Mouse (Mus musculus) heart, embryonic 13.5 days (tissue): ENCODE measurements around the gene Ddx52. TPM values are rescaled to one million over a fixed set of nuclear protein-coding genes. Genes with fewer than 3 reads are reported as not detected.

Source experiments
- ATAC-seq: fragments of 200-750 bp; cut with Nextera tagmentation; 2 replicates; pipeline ENCODE4 v1.8.0; 2017; ENCODE audit warnings: moderate TSS enrichment; ENCODE audit not compliant: insufficient number of reproducible peaks, low FRiP score, low TSS enrichment; ENCODE audit errors: extremely low read depth
- H3K27ac ChIP-seq: fragments of 300-500 bp; sonication (generic); replicated peaks from 2 replicates; pipeline ENCODE4 v1.5.1; 2015; ENCODE audit warnings: moderate library complexity, mild to moderate bottlenecking, inconsistent platforms
- H3K27me3 ChIP-seq: fragments of 300-500 bp; sonication (generic); replicated peaks from 2 replicates; pipeline ENCODE4 v1.6.1; 2015; ENCODE audit warnings: mild to moderate bottlenecking, inconsistent platforms
- H3K36me3 ChIP-seq: fragments of 300-500 bp; sonication (generic); 2 replicates; pipeline ENCODE4 v1.6.1; 2015; ENCODE audit warnings: mild to moderate bottlenecking, inconsistent platforms
- H3K4me1 ChIP-seq: fragments of 300-500 bp; sonication (generic); 2 replicates; pipeline ENCODE4 v1.6.1; 2015; ENCODE audit warnings: inconsistent platforms
- H3K4me2 ChIP-seq: fragments of 300-500 bp; sonication (generic); 2 replicates; pipeline ENCODE4 v1.6.1; 2015; ENCODE audit warnings: inconsistent platforms, mild to moderate bottlenecking, moderate library complexity
- H3K4me3 ChIP-seq: fragments of 300-500 bp; sonication (generic); 2 replicates; pipeline ENCODE4 v1.5.1; 2015; ENCODE audit warnings: moderate library complexity, mild to moderate bottlenecking, inconsistent platforms
- H3K9ac ChIP-seq: fragments of 300-500 bp; sonication (generic); 2 replicates; pipeline ENCODE4 v1.6.1; 2015; ENCODE audit warnings: inconsistent platforms, mild to moderate bottlenecking, moderate library complexity
- H3K9me3 ChIP-seq: fragments of 300-500 bp; sonication (generic); 2 replicates; pipeline ENCODE4 v1.6.1; 2016; ENCODE audit warnings: inconsistent platforms
- WGBS: fragments of 180-500 bp; shearing (Covaris S2); methylation state at CpG from one replicate; pipeline ENCODE4 v1.1.7; 2015; ENCODE audit warnings: mixed read lengths; 5-methylcytosine and 5-hydroxymethylcytosine counted together
- polyA plus RNA-seq: library from polyadenylated mRNA; unstranded; fragments of >200 nt; fragmentation: Nextera tagmentation; extraction: Ambion mirVana; gene quantifications from 2 replicates; pipeline ENCODE4 v1.2.1, GENCODE M21; 2015

Gene Ddx52
- polyA plus RNA-seq, result 19.2 and 20.6 TPM in 2 replicates

GRCm38 (mm10) chr11:83941950-83942840 is at the start of gene Ddx52:
Ddx52 (plus strand) TSS chr11:83942062.
- Histone ChIP-seq H3K36me3 (peaks cover 40% of the 10 kb centered on the region), H3K9me3 (no peaks in the 10 kb centered on the region), H3K9ac (peak within 1 kb of the TSS; percentile 91), H3K4me1 (peaks cover 9% of the 10 kb centered on the region), H3K27me3 (peaks cover 36% of the 10 kb centered on the region), H3K27ac (peak within 1 kb of the TSS; percentile 66), H3K4me3 (peak within 1 kb of the TSS; percentile 81), H3K4me2 (peak within 1 kb of the TSS; percentile 75)
- WGBS, result 1% methylated on average over 49 of the region's 49 CpGs
- peak; percentile 83 for ATAC-seq

GRCm38 (mm10) chr11:83893325-83893724 is 48.5 kb upstream of the Ddx52 start:
- no peaks in the 10 kb centered on the region for H3K4me1 ChIP-seq
- ATAC-seq, result no peak
- no peak overlapping the region for H3K4me3 ChIP-seq
- H3K27me3 ChIP-seq, result peaks cover 3% of the 10 kb centered on the region
- no peak overlapping the region for H3K9ac ChIP-seq
- H3K4me2 ChIP-seq, result no peak overlapping the region
- 64% methylated on average over 9 of the region's 9 CpGs for WGBS
- no peaks in the 10 kb centered on the region for H3K9me3 ChIP-seq
- no peaks in the 10 kb centered on the region for H3K36me3 ChIP-seq
- H3K27ac ChIP-seq, result no peak overlapping the region

GRCm38 (mm10) chr11:83896430-83897410 is 45.1 kb upstream of the Ddx52 start:
- Histone ChIP-seq H3K4me1 (no peaks in the 10 kb centered on the region), H3K9ac (no peak overlapping the region), H3K27ac (no peak overlapping the region), H3K4me3 (no peak overlapping the region), H3K36me3 (no peaks in the 10 kb centered on the region), H3K9me3 (no peaks in the 10 kb centered on the region), H3K27me3 (peaks cover 8% of the 10 kb centered on the region; the same call in 1 of the 2 replicates), H3K4me2 (no peak overlapping the region)
- ATAC-seq, result no peak
- 73% methylated on average over 16 of the region's 16 CpGs for WGBS

GRCm38 (mm10) chr11:83897569-83897968 is 44.3 kb upstream of the Ddx52 start:
- no peak overlapping the region for H3K27ac ChIP-seq
- H3K27me3 ChIP-seq, result peaks cover 8% of the 10 kb centered on the region; the same call in 1 of the 2 replicates
- ATAC-seq, result no peak
- no peak overlapping the region for H3K9ac ChIP-seq
- H3K4me3 ChIP-seq, result no peak overlapping the region
- H3K36me3 ChIP-seq, result no peaks in the 10 kb centered on the region
- no peaks in the 10 kb centered on the region for H3K4me1 ChIP-seq
- no peak overlapping the region for H3K4me2 ChIP-seq
- WGBS, result 54% methylated on average over 7 of the region's 7 CpGs
- H3K9me3 ChIP-seq, result no peaks in the 10 kb centered on the region

GRCm38 (mm10) chr11:83902812-83903211 is 39.0 kb upstream of the Ddx52 start:
- H3K27ac ChIP-seq, result no peak overlapping the region
- H3K4me2 ChIP-seq, result no peak overlapping the region
- ATAC-seq, result no peak
- H3K9ac ChIP-seq, result no peak overlapping the region
- H3K4me1 ChIP-seq, result no peaks in the 10 kb centered on the region
- H3K36me3 ChIP-seq, result no peaks in the 10 kb centered on the region
- no peaks in the 10 kb centered on the region for H3K9me3 ChIP-seq
- WGBS, result 82% methylated on average over 3 of the region's 3 CpGs
- no peak overlapping the region for H3K4me3 ChIP-seq
- H3K27me3 ChIP-seq, result peaks cover 10% of the 10 kb centered on the region; the same call in 1 of the 2 replicates

- Histone ChIP-seq H3K27me3 (0 out of 2 replicates have a peak, but pooled peaks cover 9% of the 10 kb centered on the region), H3K9ac (no peak overlapping the region), H3K4me2 (no peak overlapping the region), H3K9me3 (no peaks in the 10 kb centered on the region), H3K27ac (no peak overlapping the region), H3K4me3 (no peak overlapping the region), H3K36me3 (no peaks in the 10 kb centered on the region), H3K4me1 (no peaks in the 10 kb centered on the region)
- 65% methylated on average over 5 of the region's 5 CpGs for WGBS
- ATAC-seq, result no peak
These were observed 36.1 kb upstream of the Ddx52 start for GRCm38 (mm10) chr11:83905756-83906155.

- Histone ChIP-seq H3K27ac (no peak overlapping the region), H3K36me3 (no peaks in the 10 kb centered on the region), H3K4me3 (no peak overlapping the region), H3K27me3 (0 out of 2 replicates have a peak, but pooled peaks cover 9% of the 10 kb centered on the region), H3K9me3 (no peaks in the 10 kb centered on the region), H3K4me2 (no peak overlapping the region), H3K9ac (no peak overlapping the region), H3K4me1 (no peaks in the 10 kb centered on the region)
- 50% methylated on average over 7 of the region's 7 CpGs for WGBS
- ATAC-seq, result no peak
These were observed 33.5 kb upstream of the Ddx52 start for GRCm38 (mm10) chr11:83908376-83908775.

GRCm38 (mm10) chr11:83913824-83914311 is 28.0 kb upstream of the Ddx52 start:
- Histone ChIP-seq H3K4me3 (no peak overlapping the region), H3K36me3 (no peaks in the 10 kb centered on the region), H3K9ac (no peak overlapping the region), H3K27me3 (no peaks in the 10 kb centered on the region), H3K4me2 (no peak overlapping the region), H3K4me1 (no peaks in the 10 kb centered on the region), H3K27ac (no peak overlapping the region), H3K9me3 (no peaks in the 10 kb centered on the region)
- 62% methylated on average over 8 of the region's 8 CpGs for WGBS
- ATAC-seq, result no peak

GRCm38 (mm10) chr11:83914501-83914900 is 27.4 kb upstream of the Ddx52 start:
- Histone ChIP-seq H3K27me3 (no peaks in the 10 kb centered on the region), H3K4me1 (no peaks in the 10 kb centered on the region), H3K4me3 (no peak overlapping the region), H3K27ac (no peak overlapping the region), H3K9me3 (no peaks in the 10 kb centered on the region), H3K9ac (no peak overlapping the region), H3K36me3 (no peaks in the 10 kb centered on the region), H3K4me2 (no peak overlapping the region)
- WGBS, result 44% methylated on average over 4 of the region's 4 CpGs
- no peak for ATAC-seq

GRCm38 (mm10) chr11:83922600-83922999 is 19.3 kb upstream of the Ddx52 start:
- 62% methylated on average over 2 of the region's 2 CpGs for WGBS
- Histone ChIP-seq H3K27me3 (no peaks in the 10 kb centered on the region; the same call in 1 of the 2 replicates), H3K4me3 (no peak overlapping the region), H3K4me2 (no peak overlapping the region), H3K27ac (no peak overlapping the region), H3K9ac (no peak overlapping the region), H3K4me1 (no peaks in the 10 kb centered on the region), H3K9me3 (0 out of 2 replicates have a peak, but pooled peaks cover 3% of the 10 kb centered on the region), H3K36me3 (no peaks in the 10 kb centered on the region)
- ATAC-seq, result no peak

- Histone ChIP-seq H3K4me3 (no peak overlapping the region), H3K9ac (no peak overlapping the region), H3K36me3 (no peaks in the 10 kb centered on the region), H3K9me3 (0 out of 2 replicates have a peak, but pooled peaks cover 3% of the 10 kb centered on the region), H3K4me2 (no peak overlapping the region), H3K4me1 (no peaks in the 10 kb centered on the region), H3K27ac (no peak overlapping the region), H3K27me3 (peaks cover 8% of the 10 kb centered on the region; the same call in 1 of the 2 replicates)
- ATAC-seq, result no peak
- 55% methylated on average over 3 of the region's 3 CpGs for WGBS
These were observed 14.8 kb upstream of the Ddx52 start for GRCm38 (mm10) chr11:83927097-83927496.
